ENCODE assay signal across 7 mouse cellular contexts in genomic region chr6:113531840-113532404, GRCm38 (mm10). TPM values are rescaled to one million over a fixed set of nuclear protein-coding genes. Genes with fewer than 3 reads are reported as not detected.
DNase-seq lines count a peak whose midpoint lies in the region; ATAC-seq and TF ChIP-seq lines count a peak whose summit lies in the region.

No protein-coding gene starts in this region.

- no peak for TF ChIP-seq POLR2A in spleen, adult 2 months (IDR thresholded peaks at IDR 0.05; ENCODE audit: low read depth, low read length)
- no peak for TF ChIP-seq POLR2A in limb, embryonic 14.5 days (IDR thresholded peaks at IDR 0.05; ENCODE audit: borderline replicate concordance, extremely low read depth, insufficient read depth, insufficient read length)

- H3K27ac ChIP-seq in spleen, adult 2 months (ENCODE audit: insufficient read depth, low read length) = 0 out of 2 replicates have a peak overlapping the region, but pooled peaks have one; percentile 77
- H3K27ac ChIP-seq in embryonic facial prominence, embryonic 15.5 days (replicated peaks) = peak overlapping the region; percentile 77; the same call in 1 of the 2 replicates
- no peak overlapping the region for H3K27ac ChIP-seq in limb, embryonic 14.5 days (replicated peaks; ENCODE audit: low read depth, low read length)
- H3K27ac ChIP-seq in stomach, embryonic 15.5 days = peak overlapping the region; percentile 74

- no peaks in the 10 kb centered on the region for H3K27me3 ChIP-seq in spleen, adult 2 months (ENCODE audit: control insufficient read depth, insufficient read depth, low read length)
- H3K27me3 ChIP-seq in embryonic facial prominence, embryonic 15.5 days = no peaks in the 10 kb centered on the region
- no peaks in the 10 kb centered on the region for H3K27me3 ChIP-seq in limb, embryonic 14.5 days (ENCODE audit: control insufficient read depth, insufficient read depth, low read length)
- no peaks in the 10 kb centered on the region for H3K27me3 ChIP-seq in stomach, embryonic 15.5 days (replicated peaks)

- no peaks in the 10 kb centered on the region for H3K36me3 ChIP-seq in spleen, adult 2 months (ENCODE audit: control insufficient read depth, insufficient read depth, low read length)
- 0 out of 2 replicates have a peak, but pooled peaks cover 5% of the 10 kb centered on the region for H3K36me3 ChIP-seq in embryonic facial prominence, embryonic 15.5 days
- peaks cover 5% of the 10 kb centered on the region; the same call in 1 of the 2 replicates for H3K36me3 ChIP-seq in limb, embryonic 14.5 days (ENCODE audit: control insufficient read depth, insufficient read depth, low read length)
- H3K36me3 ChIP-seq in stomach, embryonic 15.5 days = no peaks in the 10 kb centered on the region

- ATAC-seq in embryonic facial prominence, embryonic 15.5 days (ENCODE audit: insufficient number of reproducible peaks, low FRiP score, low TSS enrichment, low read depth) = no peak
- ATAC-seq in limb, embryonic 14.5 days (ENCODE audit: low FRiP score, low read depth) = no peak
- no peak for ATAC-seq in stomach, embryonic 15.5 days (ENCODE audit: insufficient read depth, low FRiP score, low read depth)
- ATAC-seq in granulocyte monocyte progenitor cell, adult 5-6 weeks (replicated peaks; ENCODE audit: poor library complexity, severe bottlenecking) = no peak

- peak overlapping the region; percentile 99 for H3K4me3 ChIP-seq in spleen, adult 2 months (ENCODE audit: extremely low read depth, insufficient read depth, insufficient read length)
- peak overlapping the region; percentile 98 for H3K4me3 ChIP-seq in embryonic facial prominence, embryonic 15.5 days (replicated peaks)
- peak overlapping the region; percentile 68 for H3K4me3 ChIP-seq in limb, embryonic 14.5 days (replicated peaks; ENCODE audit: low read length)
- peak overlapping the region; percentile 93 for H3K4me3 ChIP-seq in stomach, embryonic 15.5 days (replicated peaks)

- peak overlapping the region; percentile 62 for H3K4me2 ChIP-seq in embryonic facial prominence, embryonic 15.5 days (replicated peaks)
- peak overlapping the region; percentile 51 for H3K4me2 ChIP-seq in limb, embryonic 14.5 days (replicated peaks; ENCODE audit: low read depth, low read length, severe bottlenecking)
- H3K4me2 ChIP-seq in stomach, embryonic 15.5 days = peak overlapping the region; percentile 72

- TF ChIP-seq CTCF in spleen, adult 2 months (IDR thresholded peaks at IDR 0.05; ENCODE audit: extremely low read depth, insufficient read depth, insufficient read length, insufficient replicate concordance) = no peak

- 5% methylated on average over 7 of the region's 7 CpGs for WGBS in spleen, adult 2 months
- WGBS in embryonic facial prominence, embryonic 15.5 days = 6% methylated on average over 7 of the region's 7 CpGs
- 8% methylated on average over 7 of the region's 7 CpGs for WGBS in limb, embryonic 14.5 days
- WGBS in stomach, embryonic 15.5 days = 5% methylated on average over 7 of the region's 7 CpGs

- no peaks in the 10 kb centered on the region for H3K9me3 ChIP-seq in embryonic facial prominence, embryonic 15.5 days (replicated peaks)
- H3K9me3 ChIP-seq in limb, embryonic 14.5 days (ENCODE audit: control insufficient read depth, low read length) = no peaks in the 10 kb centered on the region
- H3K9me3 ChIP-seq in stomach, embryonic 15.5 days = no peaks in the 10 kb centered on the region

- DNase-seq in spleen, adult 2 months (ENCODE audit: low read depth in 1 of 2, low spot score in 2 of 2) = no peak
- DNase-seq in spleen, adult 18-20 months = no peak
- DNase-seq in limb, embryonic 14.5 days (ENCODE audit: low spot score) = no peak
- no peak for DNase-seq in cerebellum, adult 9-10 months

- peaks cover 7% of the 10 kb centered on the region for H3K4me1 ChIP-seq in spleen, adult 2 months (ENCODE audit: control insufficient read depth, insufficient read depth, insufficient read length)
- H3K4me1 ChIP-seq in embryonic facial prominence, embryonic 15.5 days = peaks cover 17% of the 10 kb centered on the region
- H3K4me1 ChIP-seq in limb, embryonic 14.5 days (ENCODE audit: control insufficient read depth, insufficient read depth, low read length) = peaks cover 7% of the 10 kb centered on the region; the same call in 1 of the 2 replicates
- H3K4me1 ChIP-seq in stomach, embryonic 15.5 days = peaks cover 3% of the 10 kb centered on the region; the same call in 1 of the 2 replicates

- peak overlapping the region; percentile 86 for H3K9ac ChIP-seq in embryonic facial prominence, embryonic 15.5 days
- peak overlapping the region; percentile 73 for H3K9ac ChIP-seq in limb, embryonic 14.5 days (ENCODE audit: low read depth, low read length, severe bottlenecking)
- H3K9ac ChIP-seq in stomach, embryonic 15.5 days = peak overlapping the region; percentile 80

RNA-seq across cellular contexts. Expression of gene Fancd2, which starts 0.4 kb away (rescaled TPM):
- polyA plus RNA-seq in spleen, adult 2 months (2012; rRNA removed) = 2.3 and 2.8 TPM in 2 replicates
- 6.6 and 6.9 TPM in 2 replicates for polyA plus RNA-seq in embryonic facial prominence, embryonic 15.5 days (2015; fragmentation: Nextera tagmentation; extraction: Ambion mirVana)
- 12.8 and 15.9 TPM in 2 replicates for polyA plus RNA-seq in limb, embryonic 14.5 days (2012; rRNA removed)
- polyA plus RNA-seq in limb, embryonic 14.5 days (2014; fragmentation: Nextera tagmentation; extraction: Ambion mirVana) = 7.5 and 7.8 TPM in 2 replicates
- 8.1 and 9.7 TPM in 2 replicates for polyA plus RNA-seq in stomach, embryonic 15.5 days (2015; fragmentation: Nextera tagmentation; extraction: Ambion mirVana)
- total RNA-seq in granulocyte monocyte progenitor cell, adult 5-6 weeks (2014; fragmentation: Nextera tagmentation) = 23.8 and 27.4 TPM in 2 replicates
- 28.2 and 33.2 TPM in 2 replicates for total RNA-seq in granulocyte monocyte progenitor cell, adult 5-6 weeks (2017)

RNA-seq across cellular contexts. Expression of gene Emc3, which starts 0.5 kb away (rescaled TPM):
- polyA plus RNA-seq in spleen, adult 2 months (2012; rRNA removed) = 18.2 and 20.0 TPM in 2 replicates
- 101 and 103 TPM in 2 replicates for polyA plus RNA-seq in embryonic facial prominence, embryonic 15.5 days (2015; fragmentation: Nextera tagmentation; extraction: Ambion mirVana)
- 58.0 and 61.6 TPM in 2 replicates for polyA plus RNA-seq in limb, embryonic 14.5 days (2012; rRNA removed)
- polyA plus RNA-seq in limb, embryonic 14.5 days (2014; fragmentation: Nextera tagmentation; extraction: Ambion mirVana) = 93.8 and 96.3 TPM in 2 replicates
- 88.5 and 94.7 TPM in 2 replicates for polyA plus RNA-seq in stomach, embryonic 15.5 days (2015; fragmentation: Nextera tagmentation; extraction: Ambion mirVana)
- 47.4 and 48.0 TPM in 2 replicates for total RNA-seq in granulocyte monocyte progenitor cell, adult 5-6 weeks (2014; fragmentation: Nextera tagmentation)
- 38.7 and 41.8 TPM in 2 replicates for total RNA-seq in granulocyte monocyte progenitor cell, adult 5-6 weeks (2017)

RNA-seq across cellular contexts. Expression of gene Prrt3, which starts 30.2 kb away (rescaled TPM):
- 0.04 TPM in 2 replicates for polyA plus RNA-seq in spleen, adult 2 months (2012; rRNA removed)
- 1.6 and 2.0 TPM in 2 replicates for polyA plus RNA-seq in embryonic facial prominence, embryonic 15.5 days (2015; fragmentation: Nextera tagmentation; extraction: Ambion mirVana)
- polyA plus RNA-seq in limb, embryonic 14.5 days (2012; rRNA removed) = 0.54 and 0.73 TPM in 2 replicates
- polyA plus RNA-seq in limb, embryonic 14.5 days (2014; fragmentation: Nextera tagmentation; extraction: Ambion mirVana) = 0.36 and 0.70 TPM in 2 replicates
- polyA plus RNA-seq in stomach, embryonic 15.5 days (2015; fragmentation: Nextera tagmentation; extraction: Ambion mirVana) = 0.40 and 0.54 TPM in 2 replicates
- total RNA-seq in granulocyte monocyte progenitor cell, adult 5-6 weeks (2014; fragmentation: Nextera tagmentation) = not detected in 2 replicates
- not detected in 2 replicates for total RNA-seq in granulocyte monocyte progenitor cell, adult 5-6 weeks (2017)

RNA-seq across cellular contexts. Expression of gene Creld1, which starts 48.8 kb away (rescaled TPM):
- polyA plus RNA-seq in spleen, adult 2 months (2012; rRNA removed) = 7.8 and 8.4 TPM in 2 replicates
- 21.5 and 22.5 TPM in 2 replicates for polyA plus RNA-seq in embryonic facial prominence, embryonic 15.5 days (2015; fragmentation: Nextera tagmentation; extraction: Ambion mirVana)
- polyA plus RNA-seq in limb, embryonic 14.5 days (2012; rRNA removed) = 14.0 and 15.9 TPM in 2 replicates
- 15.9 and 16.1 TPM in 2 replicates for polyA plus RNA-seq in limb, embryonic 14.5 days (2014; fragmentation: Nextera tagmentation; extraction: Ambion mirVana)
- polyA plus RNA-seq in stomach, embryonic 15.5 days (2015; fragmentation: Nextera tagmentation; extraction: Ambion mirVana) = 23.2 and 23.3 TPM in 2 replicates
- total RNA-seq in granulocyte monocyte progenitor cell, adult 5-6 weeks (2014; fragmentation: Nextera tagmentation) = 15.3 and 17.8 TPM in 2 replicates
- total RNA-seq in granulocyte monocyte progenitor cell, adult 5-6 weeks (2017) = 6.7 and 9.4 TPM in 2 replicates
